Mouse (Mus musculus): Measurements from ENCODE around the gene Gm5737. TPM values are rescaled to one million over a fixed set of nuclear protein-coding genes. Genes with fewer than 3 reads are reported as not detected.
A peak's percentile ranks its signal among the peaks of the same experiment; 100 is the strongest.

Gm5737 gene
- polyA plus RNA-seq, 1 experiment from 2014 or later = not detected

GRCm38 (mm10) chr7:120823248-120823647 lies 11.1 kb downstream of the Gm5737 start:
- 23% methylated on average over 5 of the region's 5 CpGs for WGBS

GRCm38 (mm10) chr7:120825097-120825496 lies 12.9 kb downstream of the Gm5737 start:
- peaks cover 4% of the 10 kb centered on the region; the same call in 1 of the 2 replicates for H3K4me1 ChIP-seq (ENCODE audit: insufficient read depth, low read length)
- H3K27ac ChIP-seq (ENCODE audit: low read length) = no peak overlapping the region
- no peak overlapping the region for H3K9ac ChIP-seq (replicated peaks; ENCODE audit: low read length)
- no peak overlapping the region for H3K4me3 ChIP-seq (ENCODE audit: low read length)
- H3K36me3 ChIP-seq (ENCODE audit: insufficient read depth, low read length) = no peaks in the 10 kb centered on the region
- WGBS = 72% methylated on average over 2 of the region's 2 CpGs
- no peaks in the 10 kb centered on the region for H3K27me3 ChIP-seq (ENCODE audit: insufficient read depth, low read length)
- H3K9me3 ChIP-seq (ENCODE audit: low read length) = no peaks in the 10 kb centered on the region
- no peak overlapping the region for H3K4me2 ChIP-seq (replicated peaks; ENCODE audit: low read depth, low read length)
- ATAC-seq (ENCODE audit: low FRiP score, low TSS enrichment) = no peak

More at GRCm38 (mm10) chr7:120823248-120823647, 11.1 kb downstream of the Gm5737 start:
- Histone ChIP-seq H3K36me3 (ENCODE audit: insufficient read depth, low read length) (no peaks in the 10 kb centered on the region), H3K9ac (replicated peaks; ENCODE audit: low read length) (no peak overlapping the region), H3K4me2 (replicated peaks; ENCODE audit: low read depth, low read length) (no peak overlapping the region), H3K27ac (ENCODE audit: low read length) (no peak overlapping the region), H3K4me1 (ENCODE audit: insufficient read depth, low read length) (no peaks in the 10 kb centered on the region), H3K4me3 (ENCODE audit: low read length) (no peak overlapping the region), H3K27me3 (ENCODE audit: insufficient read depth, low read length) (no peaks in the 10 kb centered on the region), H3K9me3 (ENCODE audit: low read length) (no peaks in the 10 kb centered on the region)
- ATAC-seq (ENCODE audit: low FRiP score, low TSS enrichment) = 0 out of 2 replicates have a peak, but pooled peaks have one; percentile 11

GRCm38 (mm10) chr7:120826408-120826807 lies 14.2 kb downstream of the Gm5737 start:
- Histone ChIP-seq H3K4me2 (replicated peaks; ENCODE audit: low read depth, low read length) (no peak overlapping the region), H3K9ac (replicated peaks; ENCODE audit: low read length) (no peak overlapping the region), H3K4me1 (ENCODE audit: insufficient read depth, low read length) (peaks cover 11% of the 10 kb centered on the region; the same call in 1 of the 2 replicates), H3K27me3 (ENCODE audit: insufficient read depth, low read length) (no peaks in the 10 kb centered on the region), H3K4me3 (ENCODE audit: low read length) (no peak overlapping the region), H3K9me3 (ENCODE audit: low read length) (no peaks in the 10 kb centered on the region), H3K27ac (ENCODE audit: low read length) (no peak overlapping the region), H3K36me3 (ENCODE audit: insufficient read depth, low read length) (no peaks in the 10 kb centered on the region)
- ATAC-seq (ENCODE audit: low FRiP score, low TSS enrichment) = no peak
- 10% methylated on average over 3 of the region's 3 CpGs for WGBS

- no peaks in the 10 kb centered on the region for H3K27me3 ChIP-seq (ENCODE audit: insufficient read depth, low read length)
- H3K4me2 ChIP-seq (replicated peaks; ENCODE audit: low read depth, low read length) = peak overlapping the region; percentile 89
- H3K4me1 ChIP-seq (ENCODE audit: insufficient read depth, low read length) = peaks cover 14% of the 10 kb centered on the region; the same call in 1 of the 2 replicates
- peak overlapping the region; percentile 65 for H3K4me3 ChIP-seq (ENCODE audit: low read length)
- WGBS = under 1% methylated on average over 46 of the region's 46 CpGs
- no peaks in the 10 kb centered on the region for H3K36me3 ChIP-seq (ENCODE audit: insufficient read depth, low read length)
- H3K9me3 ChIP-seq (ENCODE audit: low read length) = no peaks in the 10 kb centered on the region
- peak; percentile 39 for ATAC-seq (ENCODE audit: low FRiP score, low TSS enrichment)
- H3K9ac ChIP-seq (replicated peaks; ENCODE audit: low read length) = peak overlapping the region; percentile 64
- H3K27ac ChIP-seq (ENCODE audit: low read length) = peak overlapping the region; percentile 81
Measured at GRCm38 (mm10) chr7:120830431-120831381, 18.5 kb downstream of the Gm5737 start.

GRCm38 (mm10) chr7:120834426-120834825 lies 22.3 kb downstream of the Gm5737 start:
- H3K4me2 ChIP-seq (replicated peaks; ENCODE audit: low read depth, low read length) = peak overlapping the region; percentile 65
- no peaks in the 10 kb centered on the region for H3K27me3 ChIP-seq (ENCODE audit: insufficient read depth, low read length)
- H3K36me3 ChIP-seq (ENCODE audit: insufficient read depth, low read length) = no peaks in the 10 kb centered on the region
- no peaks in the 10 kb centered on the region for H3K9me3 ChIP-seq (ENCODE audit: low read length)
- WGBS = 48% methylated on average over 6 of the region's 6 CpGs
- peak overlapping the region; percentile 77; the same call in 1 of the 2 replicates for H3K27ac ChIP-seq (ENCODE audit: low read length)
- no peak for ATAC-seq (ENCODE audit: low FRiP score, low TSS enrichment)
- peaks cover 19% of the 10 kb centered on the region; the same call in 1 of the 2 replicates for H3K4me1 ChIP-seq (ENCODE audit: insufficient read depth, low read length)
- H3K4me3 ChIP-seq (ENCODE audit: low read length) = peak overlapping the region; percentile 74
- peak overlapping the region; percentile 65 for H3K9ac ChIP-seq (replicated peaks; ENCODE audit: low read length)

GRCm38 (mm10) chr7:120834863-120835372 lies 22.8 kb downstream of the Gm5737 start:
- Histone ChIP-seq H3K4me1 (ENCODE audit: insufficient read depth, low read length) (peaks cover 17% of the 10 kb centered on the region; the same call in 1 of the 2 replicates), H3K4me3 (ENCODE audit: low read length) (peak overlapping the region; percentile 74), H3K9me3 (ENCODE audit: low read length) (no peaks in the 10 kb centered on the region), H3K27ac (ENCODE audit: low read length) (peak overlapping the region; percentile 77), H3K9ac (replicated peaks; ENCODE audit: low read length) (peak overlapping the region; percentile 65), H3K27me3 (ENCODE audit: insufficient read depth, low read length) (no peaks in the 10 kb centered on the region), H3K36me3 (ENCODE audit: insufficient read depth, low read length) (no peaks in the 10 kb centered on the region), H3K4me2 (replicated peaks; ENCODE audit: low read depth, low read length) (peak overlapping the region; percentile 65)
- 8% methylated on average over 14 of the region's 14 CpGs for WGBS
- ATAC-seq (ENCODE audit: low FRiP score, low TSS enrichment) = peak; percentile 80; the same call in 1 of the 2 replicates

GRCm38 (mm10) chr7:120835449-120836359 lies 23.5 kb downstream of the Gm5737 start:
- peak overlapping the region; percentile 74 for H3K4me3 ChIP-seq (ENCODE audit: low read length)
- H3K27ac ChIP-seq (ENCODE audit: low read length) = peak overlapping the region; percentile 78
- under 1% methylated on average over 41 of the region's 41 CpGs for WGBS
- H3K4me2 ChIP-seq (replicated peaks; ENCODE audit: low read depth, low read length) = peak overlapping the region; percentile 65
- peak; percentile 89 for ATAC-seq (ENCODE audit: low FRiP score, low TSS enrichment)
- peaks cover 10% of the 10 kb centered on the region; the same call in 1 of the 2 replicates for H3K4me1 ChIP-seq (ENCODE audit: insufficient read depth, low read length)
- H3K36me3 ChIP-seq (ENCODE audit: insufficient read depth, low read length) = no peaks in the 10 kb centered on the region
- H3K27me3 ChIP-seq (ENCODE audit: insufficient read depth, low read length) = no peaks in the 10 kb centered on the region
- H3K9ac ChIP-seq (replicated peaks; ENCODE audit: low read length) = peak overlapping the region; percentile 72
- no peaks in the 10 kb centered on the region for H3K9me3 ChIP-seq (ENCODE audit: low read length)

- no peaks in the 10 kb centered on the region for H3K27me3 ChIP-seq (ENCODE audit: insufficient read depth, low read length)
- peaks cover 9% of the 10 kb centered on the region; the same call in 1 of the 2 replicates for H3K4me1 ChIP-seq (ENCODE audit: insufficient read depth, low read length)
- 7% methylated on average over 12 of the region's 12 CpGs for WGBS
- H3K4me2 ChIP-seq (replicated peaks; ENCODE audit: low read depth, low read length) = peak overlapping the region; percentile 65
- H3K9me3 ChIP-seq (ENCODE audit: low read length) = no peaks in the 10 kb centered on the region
- no peak for ATAC-seq (ENCODE audit: low FRiP score, low TSS enrichment)
- H3K9ac ChIP-seq (replicated peaks; ENCODE audit: low read length) = peak overlapping the region; percentile 50
- peak overlapping the region; percentile 74 for H3K4me3 ChIP-seq (ENCODE audit: low read length)
- no peaks in the 10 kb centered on the region for H3K36me3 ChIP-seq (ENCODE audit: insufficient read depth, low read length)
- no peak overlapping the region for H3K27ac ChIP-seq (ENCODE audit: low read length)
Measured at GRCm38 (mm10) chr7:120836361-120836760, 24.2 kb downstream of the Gm5737 start.
